Mouse (Mus musculus) gonadal fat pad, adult 2 months (tissue): Measurements from ENCODE around the gene Pip5k1c. TPM values are rescaled to one million over a fixed set of nuclear protein-coding genes. Genes with fewer than 3 reads are reported as not detected.

Experiments used
- DNase-seq: peaks from one replicate; pipeline ENCODE4 v3.0.0-alpha.2; 2012; ENCODE audit warnings: low read depth
- polyA plus RNA-seq: library from polyadenylated mRNA; depleted of rRNA; stranded (reverse); fragments of >200 nt; gene quantifications from 2 replicates; pipeline ENCODE4 v1.2.3, GENCODE M21; 2012; rRNA removed

Gene Pip5k1c
- polyA plus RNA-seq, 1 experiment: 58.4 TPM

DNA sequence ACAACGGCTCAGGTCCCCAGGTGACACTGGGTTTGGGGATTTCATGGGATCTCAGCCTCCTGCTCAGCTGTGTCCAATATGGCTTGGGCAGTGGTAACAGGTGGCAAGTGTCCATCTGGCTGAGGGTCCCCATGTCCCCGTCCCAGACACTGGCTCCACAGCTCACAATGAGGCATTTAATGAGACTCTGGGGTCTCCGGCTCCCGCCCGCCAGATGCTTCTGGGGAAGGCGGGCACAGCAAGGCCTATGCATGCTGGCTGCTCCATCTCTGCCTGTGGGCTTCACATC, 74.4 kb downstream of the Pip5k1c start:
- DNase-seq: no peak

Other genes with a start within 250 kb of the Pip5k1c start
- 197 and 235 TPM in 2 replicates for gene Sgta, start 232.8 kb upstream of the Pip5k1c start, polyA plus RNA-seq
- gene Thop1, start 222.9 kb upstream of the Pip5k1c start, polyA plus RNA-seq: 31.7 and 35.0 TPM in 2 replicates
- gene Creb3l3, start 194.1 kb upstream of the Pip5k1c start, polyA plus RNA-seq: 0.41 and 0.61 TPM in 2 replicates
- gene Map2k2, start 187.0 kb upstream of the Pip5k1c start, polyA plus RNA-seq: 132 and 176 TPM in 2 replicates
- gene Zbtb7a, start 157.7 kb upstream of the Pip5k1c start, polyA plus RNA-seq: 30.0 and 49.1 TPM in 2 replicates
- 31.5 and 32.8 TPM in 2 replicates for gene Pias4, start 125.0 kb upstream of the Pip5k1c start, polyA plus RNA-seq
- gene Eef2, start 116.3 kb upstream of the Pip5k1c start, polyA plus RNA-seq: 1,971 and 2,241 TPM in 2 replicates
- gene Dapk3, start 110.0 kb upstream of the Pip5k1c start, polyA plus RNA-seq: 76.3 and 81.7 TPM in 2 replicates
- gene 4930442H23Rik, start 109.1 kb upstream of the Pip5k1c start, polyA plus RNA-seq: not detected in 2 replicates
- gene Nmrk2, start 90.9 kb upstream of the Pip5k1c start, polyA plus RNA-seq: not detected in 2 replicates
- 0.03 TPM in 1 of 2 replicates, not detected in the other for gene Atcay, start 62.1 kb upstream of the Pip5k1c start, polyA plus RNA-seq
- 17.9 and 20.9 TPM in 2 replicates for gene Zfr2, start 59.8 kb upstream of the Pip5k1c start, polyA plus RNA-seq
- 3.1 and 4.7 TPM in 2 replicates for gene Matk, start 40.0 kb upstream of the Pip5k1c start, polyA plus RNA-seq
- gene Mrpl54, start 26.0 kb upstream of the Pip5k1c start, polyA plus RNA-seq: 65.7 and 72.8 TPM in 2 replicates
- gene Apba3, start 26.0 kb upstream of the Pip5k1c start, polyA plus RNA-seq: 61.1 and 77.4 TPM in 2 replicates
- gene Tjp3, start 1.4 kb upstream of the Pip5k1c start, polyA plus RNA-seq: 21.4 and 29.9 TPM in 2 replicates
- 24.8 and 25.0 TPM in 2 replicates for gene Cactin, start 28.1 kb downstream of the Pip5k1c start, polyA plus RNA-seq
- gene Tbxa2r, start 35.8 kb downstream of the Pip5k1c start, polyA plus RNA-seq: 8.3 and 9.3 TPM in 2 replicates
- 1.4 and 1.7 TPM in 2 replicates for gene Gipc3, start 50.3 kb downstream of the Pip5k1c start, polyA plus RNA-seq
- gene Hmg20b, start 57.5 kb downstream of the Pip5k1c start, polyA plus RNA-seq: 60.3 and 76.7 TPM in 2 replicates
- 29.8 and 39.5 TPM in 2 replicates for gene Mfsd12, start 64.5 kb downstream of the Pip5k1c start, polyA plus RNA-seq
- gene 4930404N11Rik, start 72.9 kb downstream of the Pip5k1c start, polyA plus RNA-seq: 1.7 and 2.0 TPM in 2 replicates
- gene Fzr1, start 85.6 kb downstream of the Pip5k1c start, polyA plus RNA-seq: 48.7 and 59.7 TPM in 2 replicates
- 93.9 and 96.3 TPM in 2 replicates for gene Dohh, start 91.5 kb downstream of the Pip5k1c start, polyA plus RNA-seq
- gene Gm48551, start 91.5 kb downstream of the Pip5k1c start, polyA plus RNA-seq: 3.3 and 4.2 TPM in 2 replicates
- 3.1 and 5.6 TPM in 2 replicates for gene Gm48552, start 96.0 kb downstream of the Pip5k1c start, polyA plus RNA-seq
- gene Smim24, start 100.1 kb downstream of the Pip5k1c start, polyA plus RNA-seq: 28.6 and 32.6 TPM in 2 replicates
- 33.6 and 61.6 TPM in 2 replicates for gene Nfic, start 162.7 kb downstream of the Pip5k1c start, polyA plus RNA-seq
- 0.27 and 0.67 TPM in 2 replicates for gene Celf5, start 189.7 kb downstream of the Pip5k1c start, polyA plus RNA-seq
- 115 and 131 TPM in 2 replicates for gene Ncln, start 203.4 kb downstream of the Pip5k1c start, polyA plus RNA-seq
- 2.8 and 3.5 TPM in 2 replicates for gene S1pr4, start 207.2 kb downstream of the Pip5k1c start, polyA plus RNA-seq
- 3.3 and 4.7 TPM in 2 replicates for gene Gna15, start 231.3 kb downstream of the Pip5k1c start, polyA plus RNA-seq